Mouse (Mus musculus): ENCODE measurements around the gene Rabac1.

The Rabac1 gene

DNA sequence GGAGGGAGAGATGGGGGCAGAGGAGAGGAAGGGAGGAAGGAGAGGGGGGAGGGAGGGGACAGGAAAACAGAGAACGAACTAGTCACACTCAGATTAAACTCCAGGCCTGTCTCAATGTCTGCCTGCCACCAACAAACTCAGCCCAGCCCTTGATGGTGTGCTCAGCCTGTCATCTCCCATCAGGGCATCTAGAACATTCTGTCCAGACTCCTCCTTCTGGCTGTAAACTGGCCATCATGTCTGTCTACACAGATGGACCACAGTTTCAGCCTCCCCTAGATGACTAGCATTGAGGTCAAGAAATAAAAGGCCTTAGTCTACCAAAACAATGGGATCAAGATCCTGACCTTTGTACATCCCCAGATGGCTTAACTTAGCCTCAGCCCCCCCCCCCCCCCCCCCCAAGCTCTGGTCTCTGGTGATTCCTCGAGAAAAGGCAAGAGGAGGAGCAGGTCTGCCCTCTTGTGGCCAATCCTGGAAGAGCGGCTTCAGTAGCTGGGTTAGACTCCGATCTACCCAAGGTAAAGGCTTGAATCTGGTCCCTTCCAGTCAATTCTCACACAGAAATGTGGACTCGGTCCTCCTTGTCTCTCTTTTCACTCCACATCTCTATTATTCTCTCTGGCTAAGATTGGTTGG is 7.5 kb downstream of the Rabac1 start:
- no peak for TF ChIP-seq GATA4 (IDR thresholded peaks at IDR 0.05; ENCODE audit: insufficient replicate concordance, low read length)

DNA sequence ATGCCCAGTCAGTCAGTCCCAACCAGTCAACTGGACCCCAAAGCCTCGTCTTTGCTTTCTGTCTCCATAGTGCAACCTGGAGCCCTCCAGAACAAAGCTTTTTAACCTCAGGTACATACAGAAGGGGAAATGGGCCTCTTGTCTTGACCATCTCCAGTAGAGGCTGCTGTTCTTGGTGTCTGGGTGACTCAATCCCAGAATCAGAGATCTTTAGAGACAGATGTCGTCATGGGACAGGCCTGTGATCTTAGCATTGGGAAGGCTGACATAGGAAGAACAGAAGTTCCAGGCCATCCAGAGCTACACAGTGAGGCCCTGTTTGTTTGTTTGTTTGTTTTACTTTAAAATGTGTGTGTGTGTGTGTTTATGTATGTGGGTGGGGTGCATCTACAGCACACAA is 8.3 kb downstream of the Rabac1 start:
- no peak for TF ChIP-seq GATA4 (IDR thresholded peaks at IDR 0.05; ENCODE audit: insufficient replicate concordance, low read length)

DNA sequence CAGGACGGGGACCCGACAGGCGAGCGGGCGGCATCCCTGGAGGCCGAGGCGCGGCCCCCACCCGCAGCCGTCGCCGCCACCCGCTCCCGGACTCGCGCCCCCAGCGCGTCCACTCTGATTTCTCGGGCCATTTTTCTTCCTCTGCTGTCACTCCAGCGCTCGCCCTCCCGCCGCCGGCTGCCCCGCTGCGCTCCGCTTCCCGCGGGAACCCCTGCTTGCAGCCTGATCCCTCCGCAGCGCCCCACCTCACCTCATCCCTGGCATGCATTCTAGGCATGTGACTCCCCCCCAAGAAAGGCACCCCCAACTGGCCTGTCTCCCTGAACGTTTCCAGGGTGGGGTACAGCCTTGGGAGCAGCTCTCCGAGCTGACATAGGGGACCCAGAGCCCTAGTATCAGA is 17.3 kb downstream of the Rabac1 start:
- TF ChIP-seq GATA4 (IDR thresholded peaks at IDR 0.05; ENCODE audit: insufficient replicate concordance, low read length) = no peak

DNA sequence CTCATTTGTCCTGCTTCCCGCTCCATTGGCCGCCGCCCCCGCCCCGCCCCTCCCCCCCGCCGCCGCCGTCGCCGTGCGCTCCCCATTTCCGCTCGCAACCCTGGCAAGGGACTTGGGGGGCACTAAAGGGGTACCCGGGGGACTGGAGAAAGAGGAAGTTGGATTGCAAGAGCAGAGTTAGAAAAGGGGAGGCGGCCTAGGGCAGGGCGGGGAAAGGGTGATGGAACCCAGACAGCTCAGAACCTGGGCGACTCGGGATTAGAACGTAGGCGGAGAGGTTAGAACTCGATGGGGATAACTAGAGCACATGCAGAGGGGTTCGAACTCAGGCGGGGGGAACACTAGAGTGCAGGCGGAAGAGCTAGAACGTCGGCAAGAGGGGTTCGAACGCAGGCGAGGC is 18.1 kb downstream of the Rabac1 start:
- no peak for TF ChIP-seq GATA4 (IDR thresholded peaks at IDR 0.05; ENCODE audit: insufficient replicate concordance, low read length)

DNA sequence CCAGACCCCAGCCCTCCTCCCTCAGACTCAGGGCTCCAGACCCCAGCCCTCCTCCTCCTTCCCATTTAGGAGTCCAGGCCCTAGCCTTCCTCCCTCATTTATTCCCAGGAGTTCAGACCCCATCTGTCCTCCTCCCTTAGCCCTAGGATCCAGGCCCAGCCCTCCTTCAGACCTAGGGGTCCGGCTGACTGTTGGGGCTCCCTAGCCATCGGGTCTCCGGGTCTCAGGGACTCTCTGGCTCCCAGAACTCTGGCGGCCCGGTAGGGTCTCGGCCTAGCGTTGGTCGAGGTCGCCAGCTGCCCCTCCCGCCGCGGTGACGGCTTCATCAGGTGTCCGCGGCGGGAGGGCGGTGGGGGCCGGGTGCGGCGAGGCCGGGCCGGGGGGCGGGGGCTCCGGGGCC is 18.6 kb downstream of the Rabac1 start:
- TF ChIP-seq GATA4 (IDR thresholded peaks at IDR 0.05; ENCODE audit: insufficient replicate concordance, low read length) = no peak

DNA sequence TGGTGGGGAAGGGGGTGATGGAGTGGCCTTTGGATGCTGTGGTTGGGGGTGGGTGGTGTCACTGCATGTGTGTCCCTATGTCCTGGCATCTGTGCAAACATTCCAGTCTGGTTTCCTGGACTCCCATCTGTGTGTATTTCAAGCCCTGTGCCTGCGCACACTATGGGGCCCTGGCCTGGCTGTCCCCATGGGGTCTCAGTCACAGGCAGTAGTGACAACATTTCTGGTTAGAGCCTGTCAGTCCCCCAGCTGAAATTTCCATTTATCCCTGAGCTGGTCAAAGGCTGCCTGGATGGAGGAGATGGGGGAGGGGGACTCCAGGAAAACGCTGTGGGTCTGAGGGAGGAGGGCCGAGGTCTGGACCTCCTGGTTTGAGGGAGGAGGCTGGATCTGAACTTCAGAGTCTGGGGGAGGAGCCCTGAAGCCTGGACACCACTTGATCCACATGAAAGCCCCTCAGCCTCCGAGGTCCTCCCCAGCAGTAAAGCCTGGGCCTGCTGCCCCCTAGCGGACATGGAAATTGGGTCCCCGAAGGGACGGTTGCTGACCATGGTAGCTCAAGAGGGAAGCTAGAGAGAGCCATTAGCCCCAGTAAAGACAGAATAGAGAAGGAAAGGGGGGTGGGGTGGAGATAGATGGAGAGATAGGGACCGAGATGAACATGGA is 22.5 kb downstream of the Rabac1 start:
- TF ChIP-seq GATA4 (IDR thresholded peaks at IDR 0.05; ENCODE audit: insufficient replicate concordance, low read length) = no peak

DNA sequence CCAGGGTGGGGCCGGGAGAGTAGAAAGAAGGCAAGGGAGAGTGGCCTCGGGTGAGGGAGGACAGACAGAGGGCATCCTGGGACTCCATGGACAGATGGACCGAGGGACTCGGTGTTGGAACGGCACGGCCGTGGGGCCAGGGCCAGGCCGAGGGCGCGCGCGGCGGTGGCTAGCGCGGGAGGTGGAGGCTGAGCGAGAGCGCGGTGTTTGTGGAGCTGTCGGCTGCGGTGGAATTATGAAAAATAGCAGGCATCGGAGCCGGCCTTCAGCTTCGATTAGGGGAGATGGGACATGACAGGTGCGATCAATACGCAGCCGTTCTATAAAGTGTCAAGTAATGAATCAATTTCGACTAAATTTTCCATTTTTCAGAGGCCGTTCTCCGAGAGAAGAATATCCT is 23.8 kb downstream of the Rabac1 start:
- TF ChIP-seq GATA4 (IDR thresholded peaks at IDR 0.05; ENCODE audit: insufficient replicate concordance, low read length) = no peak

DNA sequence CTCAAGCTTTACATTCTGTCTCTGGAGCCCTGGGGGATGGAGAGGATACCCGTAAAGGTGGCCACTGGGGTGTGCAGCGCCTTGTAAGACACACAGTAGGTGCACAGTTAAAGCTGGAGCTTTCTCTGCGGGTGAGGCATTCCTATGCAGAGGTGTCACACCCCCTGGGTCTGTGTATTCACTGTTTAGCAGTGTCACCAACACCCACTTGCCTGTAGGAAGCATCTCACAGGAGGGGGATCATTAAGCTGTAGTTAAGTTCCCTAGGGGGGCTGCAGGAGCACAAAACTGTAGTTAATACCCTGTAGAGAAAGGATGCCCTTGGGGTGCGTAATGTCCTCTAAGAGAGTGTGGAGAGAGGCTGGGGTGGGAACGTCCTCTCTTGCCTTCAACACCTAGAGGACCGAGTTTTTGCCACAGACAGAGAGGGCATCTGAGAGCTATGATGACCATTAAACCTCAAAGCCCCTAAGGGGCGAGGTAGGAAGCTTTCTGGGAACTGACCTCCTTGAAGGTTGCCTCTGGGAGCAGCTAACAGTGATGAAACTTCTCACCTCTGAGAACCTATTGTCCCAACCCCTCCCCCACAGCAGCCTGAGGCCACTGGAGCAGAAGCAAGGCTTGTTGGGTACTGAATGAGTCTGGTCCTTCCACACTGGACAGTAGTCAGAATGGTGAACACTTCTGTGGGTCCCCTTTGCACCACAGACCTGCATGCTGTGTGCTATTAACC is 25.1 kb downstream of the Rabac1 start:
- no peak for TF ChIP-seq GATA4 (IDR thresholded peaks at IDR 0.05; ENCODE audit: insufficient replicate concordance, low read length)

DNA sequence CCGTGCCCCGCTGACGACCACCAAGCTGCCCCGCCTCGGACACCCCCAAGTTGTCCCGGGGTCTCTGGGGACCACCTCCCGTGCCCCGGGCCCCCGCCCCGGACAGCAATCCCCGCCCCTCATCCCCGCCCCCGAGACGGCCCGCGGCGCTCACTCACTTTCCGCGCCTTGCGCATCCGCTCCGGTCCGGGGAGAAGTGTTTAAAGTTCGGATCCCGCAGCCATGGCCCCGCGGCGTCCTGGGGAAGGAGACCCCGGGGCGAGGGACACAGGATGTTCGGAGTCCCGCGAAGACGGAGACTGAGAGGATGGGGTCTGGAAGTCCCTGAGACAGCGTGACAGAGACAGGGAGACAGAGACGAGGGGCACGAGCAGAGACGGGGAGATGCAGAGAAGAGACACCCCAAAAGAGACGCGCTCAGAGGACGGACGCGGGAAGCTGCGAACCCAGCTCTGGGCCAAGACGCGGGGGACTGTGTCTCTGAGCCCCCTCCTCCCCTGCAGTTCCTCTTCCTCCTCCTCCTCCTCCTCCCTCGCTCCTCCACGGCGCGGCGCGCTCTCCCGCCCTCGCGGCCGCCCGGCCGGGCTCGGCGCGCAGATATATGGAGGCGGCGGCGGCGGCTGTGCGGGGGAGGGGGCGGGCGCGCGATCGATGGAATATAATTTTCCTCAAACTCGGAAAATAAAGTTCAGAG is 28.1 kb downstream of the Rabac1 start, which contains the start of gene Gm4881:
Gm4881 (minus strand) TSS at position 238 of the 694 bp plus-strand sequence.
- TF ChIP-seq GATA4 (IDR thresholded peaks at IDR 0.05; ENCODE audit: insufficient replicate concordance, low read length) = no peak

DNA sequence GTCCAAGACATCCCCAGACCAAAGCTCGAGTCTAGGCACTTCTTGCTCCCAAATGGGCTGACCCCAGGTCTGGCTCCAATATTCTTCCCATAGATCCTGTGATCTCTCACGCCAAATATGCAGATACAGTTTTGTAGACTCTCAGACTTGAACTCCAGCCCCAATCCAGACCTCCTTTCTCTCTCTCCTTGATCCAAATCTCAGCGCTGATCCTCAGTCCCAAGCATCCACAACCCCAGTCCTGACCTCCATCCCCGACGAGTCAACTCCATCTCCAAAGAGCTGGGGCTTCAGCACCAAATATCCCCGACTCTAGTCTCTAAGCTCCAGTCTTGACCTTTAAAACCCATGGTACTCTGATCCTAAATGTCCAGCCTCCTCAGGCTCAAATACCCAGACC is 28.9 kb downstream of the Rabac1 start:
- TF ChIP-seq GATA4 (IDR thresholded peaks at IDR 0.05; ENCODE audit: insufficient replicate concordance, low read length) = no peak

DNA sequence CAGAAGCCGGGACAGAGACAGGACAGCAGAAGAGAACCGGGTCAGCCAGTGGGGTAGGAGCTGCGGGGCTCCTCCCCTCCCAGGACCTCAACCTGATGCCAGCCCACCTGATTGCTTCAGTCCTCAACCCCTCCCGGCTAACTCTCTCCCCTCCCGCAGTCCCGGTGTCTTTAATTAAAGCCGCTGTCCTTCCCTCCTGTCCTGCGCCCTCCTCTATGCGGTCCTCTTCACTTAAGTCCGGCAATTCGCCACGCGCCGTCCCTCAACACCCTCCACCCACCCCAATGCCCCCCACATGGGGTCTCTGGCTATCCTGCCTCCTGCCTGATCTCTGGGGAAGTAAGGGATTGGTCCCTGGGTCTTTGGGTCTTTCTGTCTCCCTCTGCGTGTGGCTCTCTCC is 40.9 kb downstream of the Rabac1 start:
- TF ChIP-seq GATA4 (IDR thresholded peaks at IDR 0.05; ENCODE audit: insufficient replicate concordance, low read length) = no peak

DNA sequence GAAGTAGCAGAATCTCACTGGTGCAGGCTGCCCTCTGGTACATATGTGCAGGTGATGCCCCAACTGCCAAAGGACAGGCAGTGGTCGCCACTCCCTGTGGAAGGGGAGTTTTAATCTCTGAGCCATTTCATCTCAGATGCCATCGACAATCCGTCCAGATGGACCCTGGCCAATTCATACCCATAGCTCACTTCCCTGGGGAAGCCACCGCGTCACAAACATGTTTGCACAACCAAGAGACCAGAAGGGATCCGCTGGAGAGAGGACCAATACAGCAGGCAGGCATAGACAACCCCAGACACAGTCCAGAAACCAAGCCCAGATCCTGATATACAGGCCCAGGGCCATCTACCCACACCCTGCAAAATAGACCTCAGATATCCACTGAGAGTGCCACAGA is 42.1 kb downstream of the Rabac1 start:
- TF ChIP-seq GATA4 (IDR thresholded peaks at IDR 0.05; ENCODE audit: insufficient replicate concordance, low read length) = no peak

All from liver, adult (tissue).